Mouse (Mus musculus) kidney, embryonic 15.5 days (tissue): ENCODE data around the gene Ubqln5. TPM values are rescaled to one million over a fixed set of nuclear protein-coding genes. Genes with fewer than 3 reads are reported as not detected.

Experiments
- polyA plus RNA-seq: library from polyadenylated mRNA; unstranded; fragments of >200 nt; fragmentation: Nextera tagmentation; extraction: Ambion mirVana; gene quantifications from 2 replicates; pipeline ENCODE4 v1.2.1, GENCODE M21; 2015

Ubqln5 gene
- polyA plus RNA-seq, 1 experiment from 2014 or later = not detected

Other genes starting within 250 kb of the Ubqln5 start
- gene Olfr66, start 243.6 kb downstream of the Ubqln5 start, polyA plus RNA-seq = not detected in 2 replicates
- gene Olfr64, start 235.3 kb downstream of the Ubqln5 start, polyA plus RNA-seq = not detected in 2 replicates
- gene Olfr65, start 226.3 kb downstream of the Ubqln5 start, polyA plus RNA-seq = not detected in 2 replicates
- gene Olfr631, start 201.0 kb downstream of the Ubqln5 start, polyA plus RNA-seq = not detected in 2 replicates
- gene Olfr632, start 195.5 kb downstream of the Ubqln5 start, polyA plus RNA-seq = not detected in 2 replicates
- gene Olfr633, start 185.4 kb downstream of the Ubqln5 start, polyA plus RNA-seq = not detected in 2 replicates
- gene Olfr635, start 158.7 kb downstream of the Ubqln5 start, polyA plus RNA-seq = not detected in 2 replicates
- gene Olfr638, start 131.1 kb downstream of the Ubqln5 start, polyA plus RNA-seq = not detected in 2 replicates
- 0.03 TPM in 1 of 2 replicates, not detected in the other for gene Olfr639, start 112.5 kb downstream of the Ubqln5 start, polyA plus RNA-seq
- gene Olfr640, start 104.3 kb downstream of the Ubqln5 start, polyA plus RNA-seq = not detected in 2 replicates
- gene Olfr641, start 94.4 kb downstream of the Ubqln5 start, polyA plus RNA-seq = not detected in 2 replicates
- gene Olfr642, start 77.2 kb downstream of the Ubqln5 start, polyA plus RNA-seq = not detected in 2 replicates
- not detected in 2 replicates for gene 4930516K23Rik, start 68.4 kb downstream of the Ubqln5 start, polyA plus RNA-seq
- gene Olfr644, start 58.0 kb downstream of the Ubqln5 start, polyA plus RNA-seq = not detected in 2 replicates
- not detected in 2 replicates for gene Olfr645, start 44.4 kb downstream of the Ubqln5 start, polyA plus RNA-seq
- gene Olfr646, start 25.0 kb downstream of the Ubqln5 start, polyA plus RNA-seq = not detected in 2 replicates
- gene Olfr643, start 7.6 kb upstream of the Ubqln5 start, polyA plus RNA-seq = not detected in 2 replicates
- gene Ubqln3, start 13.5 kb upstream of the Ubqln5 start, polyA plus RNA-seq = not detected in 2 replicates
- gene Ubqlnl, start 20.7 kb upstream of the Ubqln5 start, polyA plus RNA-seq = not detected in 2 replicates
- gene Olfm5, start 35.0 kb upstream of the Ubqln5 start, polyA plus RNA-seq = not detected in 2 replicates
- 0.10 and 0.14 TPM in 2 replicates for gene Olfr648, start 53.6 kb upstream of the Ubqln5 start, polyA plus RNA-seq
- not detected in 2 replicates for gene Olfr649, start 66.2 kb upstream of the Ubqln5 start, polyA plus RNA-seq
- 1.9 and 2.2 TPM in 2 replicates for gene Trim6, start 89.0 kb upstream of the Ubqln5 start, polyA plus RNA-seq
- gene Trim34a, start 114.6 kb upstream of the Ubqln5 start, polyA plus RNA-seq = 2.0 and 2.1 TPM in 2 replicates
- gene Trim5, start 158.3 kb upstream of the Ubqln5 start, polyA plus RNA-seq = 0.30 and 0.38 TPM in 2 replicates
- gene Trim12a, start 185.6 kb upstream of the Ubqln5 start, polyA plus RNA-seq = 7.1 and 7.5 TPM in 2 replicates
- gene Trim34b, start 199.6 kb upstream of the Ubqln5 start, polyA plus RNA-seq = 0.09 TPM in 1 of 2 replicates, not detected in the other
- 2.2 and 2.3 TPM in 2 replicates for gene Trim12c, start 223.5 kb upstream of the Ubqln5 start, polyA plus RNA-seq
- gene Trim30b, start 240.1 kb upstream of the Ubqln5 start, polyA plus RNA-seq = 0.09 TPM in 1 of 2 replicates, not detected in the other